Mouse (Mus musculus): ENCODE measurements around the gene Phf21b.

The Phf21b gene

DNA sequence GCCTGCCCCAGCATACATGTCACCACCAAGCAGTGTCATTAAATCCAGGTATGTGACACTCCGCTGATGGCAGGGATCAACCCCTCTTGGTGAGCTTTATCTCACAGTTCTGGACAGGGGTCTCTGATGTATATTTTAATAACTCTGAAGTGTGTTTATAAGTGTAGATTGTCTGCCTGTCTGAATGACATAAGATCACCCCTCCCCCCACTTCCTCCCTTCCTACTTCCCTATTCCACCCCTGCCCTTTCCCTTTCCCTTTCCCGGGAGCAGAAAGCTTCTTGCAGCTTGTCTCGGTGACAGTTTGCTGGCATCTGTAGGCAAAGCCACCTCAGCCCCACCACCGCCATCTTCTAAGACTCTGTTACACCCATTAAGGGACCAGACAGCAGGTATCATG, 11.0 kb downstream of the Phf21b start:
- no peak for DNase-seq (ENCODE audit: low spot score)

DNA sequence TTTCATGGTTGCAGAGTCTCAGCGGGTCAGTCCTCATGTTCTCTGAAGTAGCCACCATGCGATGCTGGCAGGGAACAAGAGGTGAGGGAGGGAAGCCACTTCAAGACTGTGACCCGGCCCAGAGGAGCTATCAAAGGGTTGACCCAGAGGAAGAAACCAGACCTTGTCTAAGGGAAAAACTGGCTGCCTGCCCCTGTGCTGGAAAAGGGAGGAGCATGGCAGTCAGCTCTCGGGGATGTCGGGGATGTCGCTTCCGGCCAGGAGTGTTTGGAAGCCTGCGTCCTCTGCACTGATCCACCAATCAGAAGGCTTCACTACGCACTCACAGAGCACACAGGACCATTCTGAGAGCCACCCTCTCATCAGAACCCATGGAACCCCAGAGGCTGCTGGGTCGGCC, 12.8 kb downstream of the Phf21b start:
- no peak for DNase-seq (ENCODE audit: low spot score)

DNA sequence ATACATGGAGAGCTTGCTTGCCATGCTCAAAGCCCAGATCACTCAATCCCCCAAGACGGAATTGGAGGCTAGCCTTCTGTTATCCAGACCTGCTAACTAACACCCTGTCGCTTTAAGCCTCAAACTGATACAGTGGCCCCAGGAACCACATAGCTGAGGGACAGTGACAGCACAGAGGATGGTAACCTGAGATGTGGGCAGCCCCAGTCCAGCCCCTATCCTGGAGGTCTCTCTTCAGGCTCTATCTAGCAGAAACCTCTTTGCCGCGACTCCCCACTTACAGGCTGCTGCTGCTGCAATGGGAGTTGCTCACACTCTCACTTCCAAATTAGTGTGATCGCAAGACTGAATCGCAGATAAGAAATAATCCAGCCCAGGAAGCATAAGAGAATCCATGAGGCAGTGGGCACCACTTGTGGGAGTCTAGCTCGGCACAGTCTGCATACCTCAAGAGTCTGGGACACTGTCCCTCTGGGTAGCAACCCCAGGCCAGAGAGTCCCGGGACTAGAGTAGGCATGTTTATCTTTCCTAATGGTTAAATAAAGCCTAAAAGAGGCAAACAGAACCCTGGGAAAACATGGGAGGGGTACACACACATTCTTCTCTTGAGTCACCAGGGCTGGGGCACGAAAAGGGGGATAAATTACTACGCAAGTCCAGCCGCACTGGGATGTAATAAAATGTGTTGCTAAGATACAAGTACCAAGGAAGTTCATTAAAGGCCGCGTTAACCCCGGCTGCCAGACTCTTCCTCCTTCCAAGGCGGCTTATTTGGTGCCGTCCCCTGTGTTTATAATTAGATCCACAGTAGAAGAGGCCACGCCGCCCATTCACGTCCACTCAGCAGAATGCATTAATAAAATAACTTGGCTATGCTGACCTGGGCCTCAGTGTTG, 13.7 kb downstream of the Phf21b start:
- no peak for DNase-seq (ENCODE audit: low spot score)

DNA sequence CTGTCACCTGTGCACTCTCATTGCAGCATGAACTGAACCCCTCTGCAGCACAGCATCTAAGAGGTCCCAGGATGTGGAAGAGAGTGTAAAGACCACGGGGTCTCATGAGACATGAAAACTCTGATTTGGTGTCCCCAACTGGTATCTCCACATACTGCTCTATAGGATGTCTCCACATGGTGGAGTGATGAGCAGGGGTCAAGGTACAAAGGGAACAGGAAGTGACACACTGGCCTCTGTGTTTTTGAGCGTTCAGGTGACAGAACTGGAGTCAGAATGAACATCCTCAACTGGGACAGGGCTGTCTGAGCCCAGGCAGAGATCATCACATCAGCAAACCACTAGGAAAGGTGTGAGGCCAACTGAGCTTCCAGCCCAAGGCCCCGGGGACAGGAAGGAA, 15.3 kb downstream of the Phf21b start:
- DNase-seq (ENCODE audit: low spot score), result no peak

DNA sequence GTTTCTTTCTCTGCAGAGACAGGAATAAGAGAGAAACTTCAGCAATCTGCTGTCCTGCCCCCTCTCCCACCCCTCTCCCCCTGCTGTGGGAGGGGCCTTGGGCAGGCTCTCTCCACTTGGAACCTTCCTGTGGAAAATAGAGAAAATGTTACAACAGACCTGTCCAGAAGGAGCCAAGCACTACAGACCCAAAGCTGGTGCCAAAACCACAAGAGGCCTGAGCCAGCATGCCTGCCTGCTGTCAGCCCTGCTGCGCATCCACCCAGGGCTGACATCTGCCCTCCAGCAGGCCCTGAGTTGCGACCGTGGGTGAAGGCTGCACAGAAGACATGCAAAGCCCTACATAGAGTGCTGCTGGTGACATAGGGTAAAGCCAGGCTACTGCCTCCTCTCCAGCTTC, 16.3 kb downstream of the Phf21b start:
- DNase-seq (ENCODE audit: low spot score), result no peak

DNA sequence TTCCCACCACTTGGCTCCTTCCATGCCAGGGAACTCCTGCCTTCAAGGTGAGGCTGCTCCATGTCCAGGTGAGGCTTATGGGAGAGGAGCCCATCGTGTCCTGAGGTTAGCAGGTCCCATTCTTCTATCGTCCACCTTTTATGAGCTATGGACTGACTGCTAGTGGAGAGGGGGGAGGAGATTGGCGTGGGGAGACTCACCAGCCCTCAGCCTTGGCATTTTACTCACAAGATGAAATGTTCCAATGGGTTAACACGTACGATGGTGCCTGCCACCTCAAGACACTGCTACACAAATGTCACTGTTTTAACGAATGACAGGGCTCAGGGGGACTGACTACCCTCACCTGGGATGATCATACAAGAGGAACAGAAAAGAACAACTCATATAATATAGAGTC, 18.0 kb downstream of the Phf21b start:
- DNase-seq (ENCODE audit: low spot score), result no peak

DNA sequence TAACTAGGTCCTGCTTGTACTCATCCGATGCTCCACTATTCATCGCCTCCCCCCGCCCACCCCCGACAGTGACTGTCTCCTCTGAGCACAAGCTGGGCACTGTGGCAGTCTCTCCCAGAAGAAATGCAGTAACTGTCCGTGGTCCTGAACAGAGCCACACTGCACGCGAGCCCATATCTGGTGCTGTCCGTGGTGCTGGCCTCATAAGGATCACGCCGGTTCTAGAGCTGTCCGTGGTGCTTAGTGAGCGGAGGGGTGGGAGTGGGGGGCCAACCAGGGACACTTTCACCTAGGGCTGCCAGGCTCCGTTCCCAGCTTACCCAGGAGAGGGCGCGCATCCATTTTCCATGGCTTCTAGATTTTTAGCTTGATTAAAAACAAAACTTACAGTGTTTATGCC, 26.4 kb downstream of the Phf21b start:
- peak; percentile 47 for DNase-seq (ENCODE audit: low spot score)

DNA sequence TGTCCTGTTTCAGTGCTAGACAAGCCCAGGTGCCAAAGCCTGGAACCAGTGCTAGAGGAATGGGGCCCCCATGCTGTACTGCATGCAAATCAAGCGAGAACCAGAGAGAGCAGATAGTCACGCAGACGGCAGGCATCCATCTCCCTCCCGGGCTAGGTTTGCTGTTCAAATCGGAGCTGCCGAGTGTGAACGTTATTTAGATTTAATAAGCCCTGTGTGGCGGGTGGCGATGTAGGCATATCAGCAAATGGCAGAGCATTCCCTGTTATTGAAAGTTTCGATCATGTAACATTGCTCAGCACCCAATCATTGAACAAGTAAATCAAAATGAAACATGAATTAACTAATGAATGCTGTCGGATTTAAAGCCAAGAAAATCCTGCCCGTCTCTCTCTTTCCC, 27.2 kb downstream of the Phf21b start:
- no peak for DNase-seq (ENCODE audit: low spot score)

DNA sequence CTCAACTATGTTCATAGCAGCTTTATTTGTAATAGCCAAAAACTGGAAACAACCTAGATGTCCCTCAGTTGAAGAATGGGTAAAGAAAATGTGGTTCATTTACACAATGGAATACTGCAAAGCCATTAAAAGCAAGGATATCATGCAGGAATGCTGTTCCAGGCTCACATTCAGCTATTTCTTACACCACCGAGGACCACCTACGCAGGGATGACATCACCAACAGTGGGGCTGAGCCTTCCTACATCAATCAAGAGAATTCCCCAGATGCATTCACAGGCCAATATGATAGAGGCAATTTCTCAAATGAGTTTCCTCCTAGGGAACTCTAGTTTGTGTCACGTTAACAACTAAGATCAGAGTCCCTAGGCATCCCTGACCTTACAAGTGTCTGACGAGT, 32.8 kb downstream of the Phf21b start:
- DNase-seq (ENCODE audit: low spot score), result no peak

DNA sequence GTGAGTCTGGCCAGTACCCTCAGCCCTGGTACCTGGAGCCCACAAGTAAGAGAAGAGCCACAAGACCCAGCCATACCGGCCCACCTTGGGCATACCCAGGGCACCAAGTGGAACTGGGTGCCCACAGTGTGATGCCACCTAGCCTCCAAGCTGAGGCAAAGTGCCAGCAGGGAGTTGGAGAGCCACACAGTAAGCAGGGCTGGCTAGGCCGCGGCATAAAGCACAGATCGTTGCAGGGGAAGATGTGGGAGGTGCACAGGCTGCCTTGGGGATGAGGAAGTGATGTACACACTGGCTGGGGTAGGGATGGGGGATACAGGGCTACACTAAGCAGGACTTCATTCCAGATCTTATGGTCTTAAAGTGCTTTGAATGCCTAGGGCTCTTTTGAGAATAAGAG, 35.0 kb downstream of the Phf21b start:
- DNase-seq (ENCODE audit: low spot score), result no peak

DNA sequence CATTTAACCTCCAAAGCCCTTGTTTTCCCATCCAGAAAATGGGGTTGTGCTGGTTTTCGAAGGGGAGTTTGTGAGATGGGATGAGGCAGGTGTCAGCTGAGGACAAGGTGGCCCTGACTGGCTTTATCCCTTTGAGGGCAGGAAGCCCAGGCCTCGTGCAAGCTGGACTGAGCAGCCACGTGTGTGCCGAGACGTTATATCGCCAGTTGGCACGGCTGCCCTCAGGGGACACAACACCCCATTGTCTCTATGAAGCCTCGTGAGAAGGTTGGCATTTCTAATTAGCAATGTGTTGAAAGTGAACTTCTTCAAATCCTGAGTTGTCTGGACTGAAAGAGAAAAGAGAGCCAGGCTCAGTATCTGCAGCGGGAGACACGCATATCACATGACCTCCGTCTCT, 37.6 kb downstream of the Phf21b start:
- no peak for DNase-seq (ENCODE audit: low spot score)

DNA sequence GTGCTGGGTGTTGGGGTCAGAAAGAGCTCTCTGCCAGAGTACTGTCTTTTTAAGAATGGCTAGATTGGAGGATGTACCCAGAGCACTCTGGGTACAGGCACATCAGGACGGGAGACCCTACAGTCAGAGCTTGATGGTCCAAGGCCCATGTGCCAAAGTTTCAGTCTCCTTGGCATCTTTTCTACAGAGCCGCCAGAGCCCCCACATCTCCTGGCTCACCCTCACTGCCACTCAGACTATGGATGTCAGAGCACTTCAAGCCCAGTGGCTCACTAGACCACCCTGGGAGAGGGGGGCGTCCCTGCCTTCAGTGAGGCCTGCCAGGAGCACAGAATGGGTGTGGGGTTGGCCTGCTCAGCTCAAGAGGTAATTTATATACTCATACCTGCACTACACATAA, 38.3 kb downstream of the Phf21b start:
- DNase-seq (ENCODE audit: low spot score), result no peak

DNA sequence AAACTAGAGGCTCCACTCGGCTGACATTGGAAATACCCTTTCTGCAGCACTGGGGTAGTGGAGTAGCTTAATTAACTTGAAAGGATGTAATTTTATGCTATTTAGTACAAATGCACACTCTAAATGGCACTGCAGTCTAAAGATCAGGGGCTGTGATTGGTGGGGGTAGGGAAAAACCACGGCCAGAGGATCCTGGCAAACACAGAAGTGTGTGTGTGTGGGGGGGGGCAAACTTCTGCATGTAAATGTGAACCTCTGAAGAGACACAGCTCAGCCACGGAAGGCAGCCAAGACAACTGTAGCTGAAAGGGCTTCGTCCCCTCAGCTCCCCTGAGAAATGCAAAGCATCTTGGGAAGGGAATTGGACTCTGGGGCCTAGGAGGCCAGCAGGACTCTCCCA, 40.7 kb downstream of the Phf21b start:
- DNase-seq (ENCODE audit: low spot score), result no peak

DNA sequence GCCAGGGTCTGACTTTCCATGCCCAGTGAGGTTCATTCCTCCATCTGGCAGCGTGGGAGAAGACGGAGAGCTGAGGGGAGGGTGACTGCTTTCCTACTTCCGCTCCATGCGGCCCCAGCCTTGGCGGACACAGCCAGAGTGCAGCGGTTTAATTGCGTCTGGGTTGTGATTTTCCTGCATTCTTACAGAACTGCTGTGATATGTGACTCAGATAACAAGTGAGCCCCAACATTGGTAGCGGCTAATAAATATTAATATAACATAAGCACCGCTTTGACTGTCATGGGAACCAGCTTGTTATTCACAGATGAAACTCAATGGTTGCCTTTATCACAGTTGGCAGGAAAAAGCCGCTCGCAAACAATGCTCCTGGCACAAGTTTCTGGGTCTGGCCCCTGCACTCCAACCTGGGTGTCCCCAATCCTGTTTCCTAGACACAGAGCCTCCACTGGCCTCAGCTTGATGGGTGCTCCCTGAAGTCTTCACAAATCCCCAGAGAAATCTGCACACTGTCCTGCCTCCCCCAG, 43.0 kb downstream of the Phf21b start:
- DNase-seq (ENCODE audit: low spot score), result no peak

DNA sequence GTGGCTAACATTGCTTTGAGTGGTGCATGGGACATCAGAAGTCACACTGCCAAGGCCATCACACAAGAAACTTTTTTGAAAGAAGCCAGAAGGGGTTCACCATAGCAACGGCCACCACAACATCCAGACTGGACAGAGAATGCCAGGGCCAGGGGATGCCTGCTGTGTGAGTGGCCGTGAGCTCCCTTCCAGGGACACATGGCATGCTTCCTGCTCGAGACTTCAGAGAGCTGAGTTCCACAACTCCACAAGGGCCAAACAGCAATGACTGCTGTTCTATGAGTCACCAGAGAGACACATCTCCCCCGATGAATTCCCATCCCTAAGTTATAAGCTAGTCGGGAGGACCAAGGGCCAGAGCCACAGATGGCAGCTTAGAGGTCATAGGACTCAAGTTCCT, 44.7 kb downstream of the Phf21b start:
- DNase-seq (ENCODE audit: low spot score), result no peak

DNA sequence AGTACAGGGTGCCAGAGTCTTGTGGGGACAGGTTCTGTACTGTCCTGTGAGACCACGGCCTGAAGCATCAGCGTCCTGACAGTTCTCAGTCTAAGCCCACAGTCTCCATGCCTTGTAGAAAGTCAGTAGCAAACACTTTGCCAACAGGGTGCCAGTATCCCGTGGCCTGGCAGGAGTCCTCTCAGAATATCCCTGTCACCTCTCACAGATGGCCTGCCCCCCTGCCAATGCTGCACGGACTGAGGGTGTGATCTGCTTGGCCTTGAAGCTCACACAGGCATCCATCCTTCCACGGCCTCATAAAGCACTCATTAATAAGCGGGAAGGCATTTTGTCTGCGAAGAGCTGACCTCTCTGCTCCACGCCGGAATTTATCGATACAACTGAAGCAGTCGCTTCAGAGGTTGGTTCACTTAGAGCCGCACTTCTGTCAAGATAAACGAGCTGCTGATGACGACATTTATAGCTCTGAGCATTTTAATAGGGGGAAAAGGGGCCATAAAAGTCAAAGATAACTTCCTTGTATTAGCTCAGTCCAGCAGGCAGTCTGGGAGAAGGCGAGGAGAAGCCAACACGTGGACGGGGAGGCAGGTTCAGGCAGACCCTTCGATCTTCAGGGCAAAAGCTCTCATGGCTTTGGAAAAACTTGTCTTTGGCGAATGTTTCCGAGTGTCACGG, 46.4 kb downstream of the Phf21b start:
- no peak for DNase-seq (ENCODE audit: low spot score)

DNA sequence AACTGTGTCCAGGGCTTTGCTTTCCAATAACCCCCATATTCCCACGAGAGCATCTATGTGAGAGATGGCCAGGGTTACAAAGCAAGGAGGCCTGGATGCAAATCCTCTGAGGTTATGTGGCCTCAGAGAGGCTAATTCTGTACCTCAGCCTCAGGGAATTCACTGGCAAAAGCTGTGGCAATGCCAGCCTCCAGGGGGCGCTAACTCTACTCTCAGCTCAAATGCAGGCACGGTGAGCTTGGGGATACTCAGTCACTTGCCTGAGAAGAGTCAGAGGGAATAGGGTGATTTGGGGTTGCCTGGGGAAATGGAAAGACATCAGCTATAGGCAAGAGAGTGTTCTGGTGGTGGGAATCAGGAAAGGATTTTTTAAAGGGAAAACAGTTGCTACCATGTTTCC, 52.2 kb downstream of the Phf21b start:
- DNase-seq (ENCODE audit: low spot score), result peak; percentile 24

DNA sequence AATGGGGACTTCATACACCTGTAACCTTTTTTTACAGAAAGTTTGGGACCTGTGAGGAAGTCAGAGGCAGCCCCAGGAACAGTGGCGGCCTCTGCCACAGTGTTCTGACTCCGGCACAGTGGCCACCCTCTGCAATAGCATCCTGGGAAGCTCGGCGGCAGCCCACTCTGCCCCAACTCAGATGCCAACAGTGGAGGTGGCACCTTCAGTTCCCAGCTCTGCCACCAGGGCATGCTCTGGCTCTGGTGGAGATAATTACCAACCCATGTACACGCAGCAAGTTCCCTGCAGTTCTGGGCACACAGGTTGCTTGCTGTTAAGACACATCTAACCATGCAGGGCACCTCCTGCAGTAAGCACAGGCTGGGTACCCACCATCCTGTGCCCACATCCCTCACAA, 55.7 kb downstream of the Phf21b start:
- no peak for DNase-seq (ENCODE audit: low spot score)

DNA sequence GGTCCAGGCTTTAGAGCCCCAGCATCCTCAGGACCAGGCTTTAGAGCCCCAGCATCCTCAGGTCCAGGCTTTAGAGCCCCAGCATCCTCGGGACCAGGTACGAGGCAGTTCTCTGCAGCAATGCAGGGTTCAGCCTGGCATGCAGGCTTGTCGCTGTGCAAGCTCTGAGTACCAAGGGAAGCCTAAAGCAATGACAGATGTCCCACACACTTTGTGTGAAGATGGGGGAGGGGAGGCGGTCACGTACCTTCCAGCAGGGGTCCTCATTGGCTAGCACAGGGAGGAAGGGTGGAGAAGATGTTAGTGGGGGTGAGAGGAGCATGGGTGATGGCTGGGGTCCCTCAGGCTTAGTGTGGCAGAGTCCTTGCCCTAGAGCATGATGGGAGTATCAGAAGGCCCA, 62.2 kb downstream of the Phf21b start:
- no peak for DNase-seq (ENCODE audit: low spot score)

DNA sequence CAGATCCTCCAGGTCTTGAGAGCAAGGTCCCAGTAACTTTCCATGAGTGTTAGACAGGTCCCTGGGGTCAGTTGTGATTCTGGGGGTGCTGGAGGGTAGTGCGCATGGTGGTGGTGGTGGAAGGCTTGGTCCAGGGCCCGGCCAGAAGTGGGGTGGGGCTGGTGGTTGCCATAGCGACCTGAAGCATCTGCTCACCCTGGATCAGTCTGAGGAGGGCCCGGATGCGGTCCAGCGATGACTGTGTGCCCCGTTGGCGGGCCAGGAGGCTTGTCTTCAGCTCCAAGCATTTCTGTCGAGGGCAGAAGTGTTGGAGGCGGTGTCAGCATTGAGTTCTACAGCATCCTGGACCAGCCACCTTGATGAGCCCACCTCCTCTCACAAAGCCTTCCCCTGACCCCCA, 68.7 kb downstream of the Phf21b start:
- no peak for DNase-seq (ENCODE audit: low spot score)

DNA sequence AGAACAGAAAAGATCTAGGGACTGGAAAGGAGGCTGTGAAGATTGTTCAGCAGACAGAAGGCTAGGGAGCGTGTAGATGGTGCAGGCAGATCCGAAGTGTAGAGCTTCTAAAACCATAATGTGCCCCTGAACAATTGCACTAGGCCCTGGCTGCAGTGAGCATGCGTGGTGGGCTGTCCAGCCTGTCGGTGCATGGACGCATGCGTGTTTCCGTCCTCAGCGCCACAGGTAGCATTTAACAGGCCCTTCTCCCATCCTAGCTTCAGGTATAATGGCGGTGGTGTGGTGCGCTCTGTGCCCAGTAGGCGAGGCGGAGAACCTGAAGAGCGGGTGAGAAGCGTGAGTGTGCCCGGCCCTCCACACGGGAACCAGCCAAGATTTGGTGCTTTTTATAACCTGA, 71.0 kb downstream of the Phf21b start:
- DNase-seq (ENCODE audit: low spot score), result no peak

DNA sequence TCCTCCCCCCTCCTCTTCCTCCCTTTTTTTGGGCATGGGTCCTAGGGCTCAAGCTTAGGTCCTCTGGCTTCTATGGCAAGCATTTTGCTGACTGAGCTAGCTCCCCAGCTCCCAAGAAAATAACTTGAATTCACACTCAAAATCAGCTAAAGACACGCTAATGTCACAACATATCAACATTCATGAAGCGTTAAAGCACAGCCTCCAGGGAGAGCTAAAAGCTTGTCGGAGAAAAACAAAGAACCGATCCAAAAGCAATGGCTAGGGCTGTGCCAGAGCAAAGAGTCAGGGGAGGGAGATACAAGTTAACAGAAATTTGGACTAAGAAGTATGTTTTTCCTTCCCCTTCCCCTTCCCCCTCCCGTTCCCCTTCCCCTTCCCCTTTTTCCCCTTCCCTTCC, 77.3 kb downstream of the Phf21b start:
- DNase-seq (ENCODE audit: low spot score), result no peak

DNA sequence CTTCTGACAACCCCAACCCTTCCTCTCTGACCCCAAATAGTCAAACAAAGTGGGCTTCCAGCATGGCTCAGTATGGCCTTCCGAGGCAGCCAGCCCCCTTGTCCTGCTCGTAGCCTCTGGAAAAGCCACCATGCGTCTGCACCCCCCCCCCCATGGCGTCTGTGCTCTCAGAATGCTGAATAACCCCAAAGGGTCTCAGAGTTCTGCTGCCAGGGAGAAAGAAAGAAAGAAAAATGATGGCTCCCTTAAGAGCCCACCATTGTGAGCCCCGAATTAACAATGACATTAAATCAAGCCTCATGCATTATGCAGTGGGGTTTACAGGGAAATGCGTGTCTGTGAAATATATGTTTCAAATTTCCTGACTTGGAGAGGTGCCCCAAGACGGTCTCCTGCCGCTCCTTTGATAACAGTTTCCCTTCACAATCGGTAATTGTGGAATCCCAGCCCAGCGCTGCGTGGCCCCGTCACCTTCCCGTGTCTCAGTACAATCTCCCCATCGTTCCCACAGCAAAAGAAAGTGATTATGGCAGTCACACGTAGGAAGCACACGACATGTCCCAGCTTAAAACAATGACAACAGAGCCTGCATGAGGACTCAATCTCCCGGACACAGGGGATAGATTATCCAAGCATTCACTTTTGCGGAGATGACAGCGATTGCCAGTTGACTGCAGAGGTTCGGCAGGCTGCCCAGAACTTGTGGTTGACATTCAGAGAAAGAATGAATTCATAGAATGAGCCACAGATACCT, 80.3 kb downstream of the Phf21b start:
- DNase-seq (ENCODE audit: low spot score), result no peak

All from T-cell, adult 2 months (primary cell).